Mouse (Mus musculus): Measurements from ENCODE around the gene Ubl5. TPM values are rescaled to one million over a fixed set of nuclear protein-coding genes. Genes with fewer than 3 reads are reported as not detected.

Ubl5 gene
- polyA plus RNA-seq (2014; fragmentation: Nextera tagmentation; extraction: Ambion mirVana) = 448 and 456 TPM in 2 replicates

DNA sequence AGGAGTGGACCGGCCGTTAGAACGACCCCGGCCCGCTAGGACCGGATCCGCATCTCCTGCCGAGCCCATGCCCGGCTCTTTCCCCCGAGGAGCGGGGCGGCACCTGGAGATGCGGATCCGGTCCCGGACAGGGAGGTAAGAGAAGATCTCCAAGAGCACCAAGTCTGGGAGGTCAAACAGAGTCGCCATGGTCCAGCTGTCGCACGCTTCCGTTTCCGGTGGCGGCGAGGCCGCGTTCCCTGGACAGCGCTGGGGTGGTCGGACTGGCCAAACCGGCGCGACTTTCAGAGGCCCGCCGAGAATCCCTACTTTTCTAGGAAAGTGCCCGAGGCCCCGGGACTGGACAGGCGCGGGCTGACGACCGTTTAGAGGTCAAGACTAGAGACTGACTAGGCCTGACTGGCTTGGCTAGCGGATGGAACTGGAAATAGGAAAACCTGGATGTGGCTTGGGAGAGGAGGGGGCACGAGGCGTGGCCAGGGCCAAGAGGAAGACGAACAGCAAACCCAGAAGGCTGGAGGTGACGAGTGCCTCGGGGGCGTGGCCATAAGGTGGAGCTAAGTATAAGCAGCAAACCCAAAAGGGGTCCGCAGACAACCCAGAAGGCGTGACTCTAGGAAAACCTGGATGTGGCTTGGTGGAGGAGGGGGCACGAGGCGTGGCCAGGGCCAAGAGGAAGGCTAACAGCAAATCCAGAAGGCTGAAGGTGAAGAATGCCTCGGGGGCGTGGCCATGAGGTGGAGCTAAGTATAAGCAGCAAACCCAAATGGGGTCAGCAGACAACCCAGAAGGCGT, at the start of gene Ubl5:
Ubl5 (plus strand) TSS at position 778 of the 795 bp plus-strand sequence.
- no peaks in the 10 kb centered on the region for H3K9me3 ChIP-seq (ENCODE audit: control insufficient read depth, low read length)
- peak; percentile 93 for DNase-seq (ENCODE audit: low spot score)
- peak within 1 kb of the TSS; percentile 92 for H3K27ac ChIP-seq (ENCODE audit: low read depth, low read length)
- H3K4me1 ChIP-seq (replicated peaks; ENCODE audit: control insufficient read depth, insufficient read depth, low read length) = peaks cover 2% of the 10 kb centered on the region; the same call in 1 of the 2 replicates
- WGBS = under 1% methylated on average over 51 of the region's 51 CpGs
- no peaks in the 10 kb centered on the region for H3K27me3 ChIP-seq (ENCODE audit: control insufficient read depth, insufficient read depth, low read length)
- peak within 1 kb of the TSS; percentile 83 for H3K4me3 ChIP-seq (ENCODE audit: low read depth, low read length)
- H3K36me3 ChIP-seq (ENCODE audit: control insufficient read depth, insufficient read depth, low read length) = no peaks in the 10 kb centered on the region; the same call in 1 of the 2 replicates
- peak within 1 kb of the TSS; percentile 84 for H3K9ac ChIP-seq (ENCODE audit: low read depth, low read length)
- peak within 1 kb of the TSS; percentile 97 for H3K4me2 ChIP-seq (replicated peaks; ENCODE audit: low read depth, low read length)
- ATAC-seq (ENCODE audit: low FRiP score) = peak; percentile 89

DNA sequence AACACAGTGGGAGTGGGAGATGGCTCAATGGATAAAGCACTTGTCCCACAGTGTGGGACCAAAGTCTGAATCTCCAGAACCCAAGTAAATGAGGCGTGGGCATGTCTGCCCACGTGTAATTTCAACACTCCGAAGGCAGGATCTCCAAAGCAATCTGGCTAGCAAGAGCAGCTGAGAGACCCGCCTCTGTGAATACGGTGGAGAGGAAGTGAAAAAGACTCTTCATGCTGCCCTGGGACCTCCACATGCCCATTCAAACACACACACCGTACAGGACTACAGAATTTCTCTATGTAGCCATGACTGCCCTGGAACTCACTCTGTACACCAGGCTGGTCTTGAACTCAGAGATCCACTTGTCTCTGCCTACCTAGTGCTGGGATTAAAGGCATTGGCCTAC, 41.4 kb upstream of the Ubl5 start:
- DNase-seq (ENCODE audit: low spot score) (no peak), ATAC-seq (ENCODE audit: low FRiP score) (no peak)
- no peak overlapping the region for H3K9ac ChIP-seq (ENCODE audit: low read depth, low read length)
- H3K27me3 ChIP-seq (ENCODE audit: control insufficient read depth, insufficient read depth, low read length) = no peaks in the 10 kb centered on the region
- no peaks in the 10 kb centered on the region for H3K9me3 ChIP-seq (ENCODE audit: control insufficient read depth, low read length)
- H3K4me2 ChIP-seq (replicated peaks; ENCODE audit: low read depth, low read length) = no peak overlapping the region
- H3K36me3 ChIP-seq (ENCODE audit: control insufficient read depth, insufficient read depth, low read length) = no peaks in the 10 kb centered on the region
- 86% methylated on average over 6 of the region's 6 CpGs for WGBS
- H3K4me1 ChIP-seq (replicated peaks; ENCODE audit: control insufficient read depth, insufficient read depth, low read length) = no peaks in the 10 kb centered on the region
- H3K27ac ChIP-seq (ENCODE audit: low read depth, low read length) = no peak overlapping the region
- H3K4me3 ChIP-seq (ENCODE audit: low read depth, low read length) = no peak overlapping the region

DNA sequence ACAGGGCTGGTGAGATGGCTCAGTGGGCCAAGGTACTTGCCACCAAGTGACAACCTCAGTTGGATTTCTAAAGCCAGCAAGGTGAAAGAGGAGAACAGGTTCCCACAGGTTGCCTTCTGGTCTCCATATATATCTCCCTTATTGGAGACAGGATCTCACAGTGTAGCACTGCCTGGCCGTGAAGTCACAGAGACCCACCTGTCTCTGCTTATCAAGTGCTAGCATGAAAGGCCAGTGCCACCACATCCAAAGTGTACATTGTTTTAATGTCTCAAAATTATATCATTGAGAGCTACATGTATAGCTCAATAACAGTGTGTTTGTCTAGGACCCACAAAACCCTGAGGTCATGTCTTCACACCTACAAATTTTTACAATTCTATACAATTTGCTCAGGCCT, 36.4 kb upstream of the Ubl5 start:
- H3K9me3 ChIP-seq (ENCODE audit: control insufficient read depth, low read length) = no peaks in the 10 kb centered on the region
- no peaks in the 10 kb centered on the region for H3K27me3 ChIP-seq (ENCODE audit: control insufficient read depth, insufficient read depth, low read length)
- H3K27ac ChIP-seq (ENCODE audit: low read depth, low read length) = no peak overlapping the region
- WGBS = 97% methylated on average over 1 of the region's 1 CpGs
- H3K4me3 ChIP-seq (ENCODE audit: low read depth, low read length) = no peak overlapping the region
- ATAC-seq (ENCODE audit: low FRiP score) (no peak), DNase-seq (ENCODE audit: low spot score) (no peak)
- H3K36me3 ChIP-seq (ENCODE audit: control insufficient read depth, insufficient read depth, low read length) = no peaks in the 10 kb centered on the region
- H3K4me2 ChIP-seq (replicated peaks; ENCODE audit: low read depth, low read length) = no peak overlapping the region
- H3K4me1 ChIP-seq (replicated peaks; ENCODE audit: control insufficient read depth, insufficient read depth, low read length) = no peaks in the 10 kb centered on the region
- H3K9ac ChIP-seq (ENCODE audit: low read depth, low read length) = no peak overlapping the region

DNA sequence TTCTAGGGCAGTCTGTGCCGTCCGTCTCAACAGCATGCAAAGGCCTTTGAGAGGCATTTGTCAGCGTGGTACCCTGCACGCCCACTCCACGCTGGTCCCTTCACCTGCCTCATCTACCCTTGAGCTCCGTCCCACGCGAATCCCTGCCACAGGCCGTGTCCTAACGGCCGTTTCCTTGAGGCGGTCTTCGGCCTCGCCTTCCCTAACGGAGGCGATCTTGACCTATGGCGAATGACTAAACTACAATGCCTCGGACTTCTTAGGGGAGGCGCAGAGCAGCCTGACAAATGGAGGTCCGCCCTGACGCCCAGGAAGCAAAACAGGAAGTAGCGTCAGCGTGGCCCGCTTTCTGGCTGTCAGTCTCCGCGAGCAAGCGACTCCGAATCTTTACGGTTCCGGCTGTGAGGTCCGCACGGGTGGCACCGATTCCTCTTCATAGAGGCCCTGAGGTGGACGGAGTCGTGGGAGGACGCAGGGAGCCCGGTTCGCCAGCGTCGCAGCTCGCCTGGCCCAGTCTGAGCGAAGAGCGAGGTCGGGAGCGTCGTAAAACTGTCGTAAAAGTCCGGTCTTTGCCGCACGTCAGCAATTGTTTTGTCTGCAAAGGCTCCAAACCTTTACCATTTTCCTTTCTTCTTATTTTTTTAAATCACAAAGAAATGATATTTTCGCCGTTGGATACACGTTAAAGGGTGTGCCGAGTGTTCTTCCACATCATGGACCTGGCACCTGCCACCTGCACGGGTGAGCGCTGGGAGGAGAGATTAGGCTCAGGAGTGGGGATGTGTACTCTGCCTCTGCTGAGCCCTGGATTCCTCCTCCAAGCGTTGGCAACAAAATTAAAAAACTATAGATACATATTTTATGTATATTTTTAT, 35.3 kb upstream of the Ubl5 start:
- Histone ChIP-seq H3K9me3 (ENCODE audit: control insufficient read depth, low read length) (no peaks in the 10 kb centered on the region), H3K27me3 (ENCODE audit: control insufficient read depth, insufficient read depth, low read length) (no peaks in the 10 kb centered on the region), H3K4me3 (ENCODE audit: low read depth, low read length) (peak overlapping the region; percentile 55), H3K27ac (ENCODE audit: low read depth, low read length) (peak overlapping the region; percentile 90), H3K4me2 (replicated peaks; ENCODE audit: low read depth, low read length) (peak overlapping the region; percentile 41), H3K36me3 (ENCODE audit: control insufficient read depth, insufficient read depth, low read length) (no peaks in the 10 kb centered on the region), H3K4me1 (replicated peaks; ENCODE audit: control insufficient read depth, insufficient read depth, low read length) (no peaks in the 10 kb centered on the region), H3K9ac (ENCODE audit: low read depth, low read length) (peak overlapping the region; percentile 80)
- WGBS = under 1% methylated on average over 57 of the region's 57 CpGs
- ATAC-seq (ENCODE audit: low FRiP score) (peak; percentile 91), DNase-seq (ENCODE audit: low spot score) (peak; percentile 93)

DNA sequence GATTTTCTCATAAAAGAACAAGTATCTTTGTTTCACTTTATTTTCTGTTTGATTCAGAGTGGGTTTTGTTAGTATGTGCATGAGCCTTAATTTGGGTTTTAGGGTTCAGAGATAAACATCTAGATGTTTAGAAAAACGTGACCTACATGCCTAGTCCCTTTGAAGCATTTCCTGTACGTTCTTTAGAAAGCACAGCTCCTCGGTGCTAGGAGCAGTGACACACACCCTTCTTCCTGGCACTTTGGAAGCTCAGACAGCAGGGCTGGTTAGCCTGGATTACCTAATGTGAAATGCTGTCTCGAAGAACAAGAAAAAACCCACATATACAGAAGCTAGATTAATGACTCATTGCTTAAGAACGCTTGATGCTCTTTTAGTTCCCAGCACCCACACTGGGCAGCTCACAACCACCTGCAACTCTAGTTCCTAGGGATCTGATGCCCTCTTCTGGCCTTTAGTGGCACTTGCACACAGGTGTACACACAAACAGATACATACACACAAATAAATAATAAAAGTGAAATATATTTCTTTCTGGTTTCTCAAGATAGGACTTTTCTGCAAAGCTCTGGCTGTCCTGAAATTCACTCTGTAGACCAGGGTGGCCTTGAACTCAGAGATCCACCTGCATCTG, 32.7 kb upstream of the Ubl5 start:
- ATAC-seq (ENCODE audit: low FRiP score) = no peak

DNA sequence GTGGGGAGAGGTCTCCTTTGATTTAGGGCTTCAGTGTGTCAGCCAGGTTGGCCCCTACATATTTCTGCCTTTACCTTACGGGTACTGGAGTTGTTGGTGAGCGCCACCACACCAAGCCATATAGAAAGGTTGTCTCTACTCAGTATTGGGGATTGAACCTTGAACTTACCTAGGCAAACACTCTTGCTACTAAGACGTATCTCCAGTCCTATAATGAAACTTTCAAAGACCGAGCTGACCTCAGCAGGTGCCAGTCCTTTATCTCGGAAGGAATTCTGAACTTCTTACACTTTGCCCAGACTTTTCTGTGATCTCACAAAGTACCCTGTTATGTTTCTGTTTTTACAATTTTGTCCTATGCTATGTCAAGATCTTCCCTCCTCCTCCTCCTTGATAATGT, 30.7 kb upstream of the Ubl5 start:
- no peak overlapping the region for H3K27ac ChIP-seq (ENCODE audit: low read depth, low read length)
- 86% methylated on average over 5 of the region's 5 CpGs for WGBS
- no peaks in the 10 kb centered on the region for H3K36me3 ChIP-seq (ENCODE audit: control insufficient read depth, insufficient read depth, low read length)
- no peak for DNase-seq (ENCODE audit: low spot score)
- H3K9ac ChIP-seq (ENCODE audit: low read depth, low read length) = no peak overlapping the region
- no peak overlapping the region for H3K4me3 ChIP-seq (ENCODE audit: low read depth, low read length)
- no peak overlapping the region for H3K4me2 ChIP-seq (replicated peaks; ENCODE audit: low read depth, low read length)
- H3K9me3 ChIP-seq (ENCODE audit: control insufficient read depth, low read length) = no peaks in the 10 kb centered on the region
- ATAC-seq (ENCODE audit: low FRiP score) = no peak
- H3K4me1 ChIP-seq (replicated peaks; ENCODE audit: control insufficient read depth, insufficient read depth, low read length) = no peaks in the 10 kb centered on the region
- no peaks in the 10 kb centered on the region for H3K27me3 ChIP-seq (ENCODE audit: control insufficient read depth, insufficient read depth, low read length)

More for the DNA sequence above, 32.7 kb upstream of the Ubl5 start:
- WGBS = 87% methylated on average over 5 of the region's 5 CpGs
- Histone ChIP-seq H3K36me3 (ENCODE audit: control insufficient read depth, insufficient read depth, low read length) (no peaks in the 10 kb centered on the region), H3K4me1 (replicated peaks; ENCODE audit: control insufficient read depth, insufficient read depth, low read length) (no peaks in the 10 kb centered on the region), H3K4me3 (ENCODE audit: low read depth, low read length) (no peak overlapping the region), H3K9ac (ENCODE audit: low read depth, low read length) (no peak overlapping the region), H3K4me2 (replicated peaks; ENCODE audit: low read depth, low read length) (no peak overlapping the region), H3K9me3 (ENCODE audit: control insufficient read depth, low read length) (no peaks in the 10 kb centered on the region), H3K27ac (ENCODE audit: low read depth, low read length) (no peak overlapping the region), H3K27me3 (ENCODE audit: control insufficient read depth, insufficient read depth, low read length) (no peaks in the 10 kb centered on the region)
- no peak for DNase-seq (ENCODE audit: low spot score)

DNA sequence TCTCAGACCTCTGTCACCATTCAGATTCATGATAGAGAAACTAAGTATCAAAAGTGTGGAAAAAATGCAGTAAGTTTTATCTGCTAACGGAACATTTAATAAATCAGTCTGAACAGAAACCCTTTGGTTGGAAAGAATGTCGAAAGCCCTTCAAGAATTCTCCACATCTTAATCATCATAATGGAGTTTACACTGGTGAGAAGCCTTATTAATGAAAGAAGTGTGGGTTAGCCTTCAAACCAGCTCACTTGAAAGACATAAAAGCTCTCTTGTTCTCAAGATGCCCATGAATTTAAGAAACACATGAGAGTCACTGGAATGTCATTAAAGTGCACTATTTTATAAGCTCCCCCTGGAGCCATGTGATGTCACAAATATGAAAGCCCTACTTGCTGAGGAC, 26.0 kb upstream of the Ubl5 start:
- H3K4me1 ChIP-seq (replicated peaks; ENCODE audit: control insufficient read depth, insufficient read depth, low read length) = no peaks in the 10 kb centered on the region
- no peak overlapping the region for H3K4me3 ChIP-seq (ENCODE audit: low read depth, low read length)
- H3K9ac ChIP-seq (ENCODE audit: low read depth, low read length) = no peak overlapping the region
- no peaks in the 10 kb centered on the region for H3K36me3 ChIP-seq (ENCODE audit: control insufficient read depth, insufficient read depth, low read length)
- ATAC-seq (ENCODE audit: low FRiP score) (no peak), DNase-seq (ENCODE audit: low spot score) (no peak)
- no peak overlapping the region for H3K27ac ChIP-seq (ENCODE audit: low read depth, low read length)
- no peaks in the 10 kb centered on the region for H3K9me3 ChIP-seq (ENCODE audit: control insufficient read depth, low read length)
- WGBS = 88% methylated on average over 2 of the region's 2 CpGs
- H3K4me2 ChIP-seq (replicated peaks; ENCODE audit: low read depth, low read length) = no peak overlapping the region
- no peaks in the 10 kb centered on the region for H3K27me3 ChIP-seq (ENCODE audit: control insufficient read depth, insufficient read depth, low read length)

DNA sequence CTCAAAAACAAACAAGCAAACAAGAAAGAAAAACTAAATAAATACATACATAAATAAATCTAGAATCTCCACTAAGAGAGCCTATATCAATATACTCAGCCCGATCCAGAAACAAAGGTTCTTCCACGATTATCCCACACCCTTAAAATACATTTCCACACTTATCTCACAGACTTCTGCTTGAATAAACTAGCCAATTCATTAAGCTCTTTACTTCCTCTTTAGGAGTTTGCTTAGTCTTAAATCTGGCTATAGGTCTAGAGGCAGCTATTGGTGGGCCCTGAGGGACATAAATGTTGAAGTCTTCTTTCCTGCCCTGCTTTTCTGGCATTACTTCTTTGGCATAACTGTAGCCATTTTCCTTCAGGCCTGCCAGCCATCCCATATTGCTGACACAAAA, 11.3 kb upstream of the Ubl5 start:
- 97% methylated on average over 2 of the region's 2 CpGs for WGBS

More for the DNA sequence above, 11.3 kb upstream of the Ubl5 start:
- no peaks in the 10 kb centered on the region for H3K27me3 ChIP-seq (ENCODE audit: control insufficient read depth, insufficient read depth, low read length)
- H3K27ac ChIP-seq (ENCODE audit: low read depth, low read length) = no peak overlapping the region
- no peaks in the 10 kb centered on the region for H3K4me1 ChIP-seq (replicated peaks; ENCODE audit: control insufficient read depth, insufficient read depth, low read length)
- DNase-seq (ENCODE audit: low spot score) = no peak
- no peak overlapping the region for H3K4me3 ChIP-seq (ENCODE audit: low read depth, low read length)
- no peak for ATAC-seq (ENCODE audit: low FRiP score)
- no peak overlapping the region for H3K4me2 ChIP-seq (replicated peaks; ENCODE audit: low read depth, low read length)
- H3K9me3 ChIP-seq (ENCODE audit: control insufficient read depth, low read length) = no peaks in the 10 kb centered on the region
- H3K36me3 ChIP-seq (ENCODE audit: control insufficient read depth, insufficient read depth, low read length) = no peaks in the 10 kb centered on the region
- no peak overlapping the region for H3K9ac ChIP-seq (ENCODE audit: low read depth, low read length)
